Mouse (Mus musculus) lung, postnatal 14 days (tissue): Measurements from ENCODE around the gene Plcb2.
A peak's percentile ranks its signal among the peaks of the same experiment; 100 is the strongest.

Experiments used
- DNase-seq: peaks from one replicate; pipeline ENCODE4 v3.0.0; 2021

Gene Plcb2

DNA sequence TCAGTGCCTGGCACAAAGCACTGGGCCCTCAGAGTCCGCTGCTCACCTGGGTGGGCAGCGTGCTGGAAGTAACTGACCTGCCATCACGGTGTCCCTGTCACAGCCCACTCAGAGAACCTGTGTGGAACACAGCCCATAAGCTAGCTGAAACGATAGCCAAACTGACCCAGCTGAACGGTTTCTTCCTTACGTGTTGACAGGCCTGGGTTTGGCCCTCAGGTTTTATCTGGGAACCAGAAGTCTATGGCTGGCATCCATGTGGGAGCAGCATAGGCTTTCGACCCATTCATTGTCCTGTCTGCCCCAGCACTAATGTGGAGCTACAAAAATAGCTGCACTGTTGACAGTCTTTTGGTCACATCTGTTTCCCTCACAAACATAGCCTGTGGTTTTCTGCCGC is 22.2 kb upstream of the Plcb2 start:
- DNase-seq: no peak

DNA sequence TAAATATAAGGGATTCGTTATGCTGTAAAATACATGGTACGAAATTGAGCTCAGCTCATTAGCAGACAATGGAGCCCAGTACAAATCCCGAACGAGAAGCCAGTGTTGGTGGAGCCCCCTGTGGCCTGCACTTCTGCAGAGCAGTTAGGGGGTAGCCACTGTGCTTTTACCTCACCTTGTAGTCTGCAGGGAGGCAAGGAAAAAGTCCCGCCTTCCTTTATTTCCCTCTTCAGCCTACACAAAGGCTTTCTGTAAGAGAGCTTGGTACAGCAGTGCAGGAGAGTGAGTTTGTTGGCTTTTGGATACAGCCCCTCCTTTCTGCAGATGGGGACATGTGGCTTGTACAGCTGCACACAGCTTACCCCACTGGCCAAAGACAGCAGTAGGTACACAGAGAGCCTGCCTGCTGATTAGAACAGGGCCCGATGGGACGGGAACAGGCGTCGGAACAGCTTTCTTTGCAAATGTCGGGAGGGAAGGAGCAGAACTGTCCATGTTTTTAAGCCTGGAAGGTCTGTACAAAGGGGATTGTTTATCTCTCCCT is 21.2 kb upstream of the Plcb2 start:
- no peak for DNase-seq

DNA sequence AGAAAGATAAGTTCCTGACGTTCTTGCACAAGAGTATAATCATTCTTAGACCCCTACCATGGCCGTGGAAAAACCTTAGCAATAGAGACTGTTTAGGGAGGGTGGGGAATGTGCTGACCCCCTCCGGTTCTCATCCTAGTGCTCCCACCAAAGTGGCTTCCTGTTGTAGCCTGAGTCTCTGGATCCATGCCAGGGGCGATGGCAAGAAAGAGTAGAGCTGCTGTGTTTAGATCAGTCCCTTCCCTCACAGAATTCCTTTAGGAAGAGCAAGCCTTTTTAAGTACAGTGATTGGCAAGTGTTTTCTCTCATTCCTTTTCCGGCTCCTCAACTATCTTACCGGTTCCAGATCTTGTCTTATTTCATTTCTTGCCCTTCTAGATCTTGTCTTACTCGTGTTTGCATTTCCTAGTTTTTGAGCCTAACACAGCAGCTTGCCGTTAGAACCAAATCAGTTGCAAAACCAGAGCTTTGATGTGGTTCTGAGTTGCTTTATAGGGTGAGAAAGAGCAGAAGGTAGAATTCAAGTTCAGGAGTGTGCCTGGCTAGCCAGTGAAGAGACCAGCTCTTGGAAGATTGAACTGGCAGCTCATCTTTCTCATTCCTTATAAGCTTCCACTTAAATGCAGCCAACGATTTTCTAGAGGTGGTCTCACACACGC is 19.2 kb upstream of the Plcb2 start:
- DNase-seq: peak; percentile 69

DNA sequence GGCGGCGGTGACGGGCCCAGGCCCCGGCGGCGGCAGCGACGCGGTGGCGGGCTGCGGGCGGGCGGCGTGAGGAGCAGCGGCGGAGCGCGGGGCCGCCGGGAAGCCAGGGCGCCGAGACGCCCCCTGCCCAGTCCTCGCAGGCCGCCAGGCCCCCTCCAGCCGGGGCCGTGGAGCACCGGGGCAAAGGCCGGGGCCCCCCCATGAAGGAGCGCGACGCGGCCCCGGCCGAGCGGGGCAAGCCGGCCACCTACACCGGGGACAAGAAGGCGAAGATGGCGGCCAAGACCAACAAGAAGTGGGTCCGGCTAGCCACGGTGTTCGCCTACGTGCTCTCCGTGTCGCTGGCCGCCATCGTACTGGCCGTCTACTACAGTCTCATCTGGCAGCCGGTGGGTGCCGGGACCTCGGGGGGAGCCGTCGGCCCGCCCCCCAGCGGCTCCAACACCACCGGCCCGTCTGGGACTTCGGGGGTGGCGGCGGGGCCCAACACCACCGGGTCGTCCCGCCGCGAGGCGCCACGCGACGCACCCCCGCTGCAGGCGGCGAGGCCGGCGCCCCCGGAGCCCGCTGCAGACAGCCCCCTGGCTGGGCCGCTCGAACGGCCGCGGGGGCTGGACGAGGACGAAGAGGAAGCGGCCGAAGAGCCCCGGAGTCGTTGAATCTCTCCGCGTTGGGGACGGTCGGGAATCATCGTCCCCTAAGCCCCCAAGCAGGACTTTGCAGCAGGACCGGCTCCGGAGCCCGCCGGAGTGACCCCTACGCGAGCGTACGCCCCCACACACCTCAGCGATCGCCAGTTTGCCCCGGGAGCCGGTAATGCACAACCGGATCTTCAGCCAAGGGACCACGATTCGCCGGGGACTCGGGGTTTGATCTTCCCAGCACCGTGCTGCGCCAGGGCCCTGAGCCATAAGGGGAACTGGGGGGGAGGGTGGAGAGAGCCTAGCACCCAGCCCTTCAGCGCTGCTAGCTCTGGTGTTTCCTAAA is 18.0 kb upstream of the Plcb2 start:
- DNase-seq: no peak

DNA sequence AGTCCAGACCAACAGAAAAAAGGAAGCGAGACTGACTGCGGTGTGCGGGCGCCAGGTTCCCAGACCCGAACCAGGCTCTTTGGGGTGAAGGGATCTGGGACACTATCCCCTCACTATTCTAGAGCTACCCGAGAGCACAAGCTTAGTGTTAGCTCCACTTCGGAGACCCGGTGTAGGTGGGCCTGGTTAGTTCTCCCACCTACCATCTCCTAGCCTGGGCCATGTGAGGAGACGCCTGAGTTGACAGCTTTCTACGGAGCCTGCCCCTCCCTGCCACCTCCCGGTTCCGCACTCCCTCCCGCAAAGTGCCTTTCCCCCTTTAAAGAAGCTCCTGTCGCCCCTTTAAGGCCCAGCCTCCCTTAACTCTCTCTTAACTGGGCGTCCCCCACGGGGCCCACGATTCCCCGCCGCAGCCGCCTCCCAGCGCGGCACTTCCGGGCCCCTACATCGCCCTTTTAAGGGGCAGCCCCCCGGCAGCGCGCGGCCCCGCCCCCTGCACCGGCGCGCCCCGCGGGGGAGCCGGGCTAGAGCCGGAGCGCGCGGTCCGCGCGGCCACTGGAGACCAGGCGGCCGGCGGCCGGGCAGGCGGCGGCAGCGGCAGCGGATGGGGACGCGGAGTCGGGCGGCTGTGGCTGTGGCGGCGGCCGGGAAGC is 17.1 kb upstream of the Plcb2 start, which contains the start of gene Inafm2:
Inafm2 (plus strand) TSS at position 527 of the 653 bp plus-strand sequence.
- peak; percentile 89 for DNase-seq

DNA sequence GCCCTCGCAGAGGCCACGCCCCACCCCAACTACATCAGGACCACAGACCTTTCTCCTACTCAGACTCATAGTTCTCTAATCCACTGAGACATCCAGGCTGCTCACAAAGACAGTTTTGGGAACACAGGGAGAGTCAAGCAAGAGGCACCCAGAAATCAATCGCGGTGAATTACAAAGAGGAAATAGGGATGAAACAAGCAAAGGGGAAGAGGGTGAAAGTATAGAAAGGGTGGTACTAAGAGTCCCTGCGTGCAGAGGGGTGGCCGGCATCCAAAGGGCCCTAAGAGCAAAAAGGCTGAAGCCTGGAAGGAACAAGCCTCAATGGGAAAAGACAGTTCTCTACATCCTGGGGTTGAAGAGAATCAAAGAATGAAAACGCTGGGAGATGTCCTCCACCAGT is 16.4 kb upstream of the Plcb2 start:
- DNase-seq: no peak

DNA sequence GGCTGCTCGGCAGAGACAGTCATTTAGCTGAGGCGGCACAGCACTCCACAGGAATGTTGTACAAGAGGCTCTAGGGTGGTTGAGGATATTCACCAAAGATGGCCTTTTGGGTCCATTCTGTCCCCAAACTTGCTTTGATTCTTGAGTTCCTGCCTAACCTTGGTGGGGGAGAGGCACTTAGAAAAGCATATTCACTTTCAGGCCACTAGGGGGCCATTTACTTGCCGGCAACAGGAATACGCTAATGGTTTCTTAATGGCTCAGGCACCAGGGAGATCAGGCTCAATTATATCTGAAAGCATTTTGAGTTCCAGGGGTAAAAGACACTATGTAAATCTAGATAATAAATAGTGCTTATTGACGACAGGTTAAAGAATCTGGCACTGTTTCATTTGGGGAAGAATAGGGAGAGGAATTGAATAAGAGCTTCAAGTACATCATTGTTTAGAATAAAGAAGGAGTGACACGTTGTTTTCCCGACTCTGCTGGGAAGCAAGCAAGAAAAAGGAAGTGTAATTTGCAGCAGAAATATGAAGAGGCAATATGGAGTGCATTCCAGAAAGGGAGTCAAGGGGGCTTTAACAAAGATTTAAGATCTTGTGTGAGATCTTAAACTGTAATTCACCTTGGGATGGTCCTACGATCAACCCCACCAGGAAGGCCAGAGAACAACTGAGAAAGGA is 15.2 kb upstream of the Plcb2 start:
- DNase-seq: peak; percentile 56

DNA sequence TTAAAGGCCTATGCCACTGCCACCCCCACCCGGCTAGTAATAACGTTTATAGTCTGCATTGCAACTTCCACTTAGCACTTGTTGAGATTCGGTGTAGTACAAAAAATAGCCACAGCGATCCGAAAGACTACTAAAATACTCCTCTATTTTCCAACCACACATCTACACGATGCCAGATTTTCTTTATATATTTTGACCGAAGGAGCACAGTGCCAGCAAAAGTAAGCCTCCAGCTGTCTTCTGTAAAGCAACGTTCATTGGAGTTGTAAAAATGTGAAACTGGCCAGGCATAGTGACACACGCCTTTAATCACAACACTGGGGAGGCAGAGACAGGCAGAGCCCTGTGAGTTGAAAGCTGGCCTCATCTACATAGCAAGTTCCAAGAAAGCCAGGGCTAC is 12.9 kb upstream of the Plcb2 start:
- DNase-seq: no peak

DNA sequence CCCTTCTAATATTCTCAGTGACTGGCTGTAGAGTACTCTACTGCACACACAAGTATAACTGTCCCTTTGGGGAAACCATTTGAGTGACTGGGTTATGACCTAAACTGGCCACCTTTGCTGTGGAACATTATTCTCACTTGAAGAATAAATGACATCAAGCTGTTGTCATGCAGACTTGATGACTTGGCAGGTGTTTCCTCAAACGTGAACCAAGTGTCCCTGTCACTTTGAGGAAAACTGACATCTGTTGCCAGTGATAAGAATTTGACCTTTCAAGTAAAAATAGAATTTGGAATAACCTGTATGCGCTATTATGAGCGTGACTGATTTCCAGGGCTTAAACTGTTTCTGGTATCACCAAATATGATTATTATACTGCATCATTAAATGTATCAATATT is 12.1 kb upstream of the Plcb2 start:
- no peak for DNase-seq

DNA sequence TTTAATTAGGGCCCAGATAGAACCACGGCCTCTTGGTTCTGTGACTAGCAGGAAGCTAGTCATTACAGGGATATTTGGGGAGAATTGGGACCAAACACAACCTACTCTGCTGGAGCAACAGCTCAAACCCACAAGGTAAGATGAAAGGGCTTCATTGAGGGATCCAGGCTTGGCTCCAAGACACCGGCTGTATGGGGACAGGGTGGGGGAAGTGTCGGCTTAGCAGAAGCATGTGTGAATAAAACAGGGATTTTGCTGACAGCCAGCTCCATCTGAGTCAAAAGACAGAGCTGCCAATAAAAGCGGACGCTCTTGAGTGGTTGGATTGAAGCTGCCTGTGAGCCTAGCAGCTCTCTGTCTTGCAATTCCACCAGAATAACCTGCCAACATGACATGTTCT is 5.1 kb upstream of the Plcb2 start:
- DNase-seq: no peak

DNA sequence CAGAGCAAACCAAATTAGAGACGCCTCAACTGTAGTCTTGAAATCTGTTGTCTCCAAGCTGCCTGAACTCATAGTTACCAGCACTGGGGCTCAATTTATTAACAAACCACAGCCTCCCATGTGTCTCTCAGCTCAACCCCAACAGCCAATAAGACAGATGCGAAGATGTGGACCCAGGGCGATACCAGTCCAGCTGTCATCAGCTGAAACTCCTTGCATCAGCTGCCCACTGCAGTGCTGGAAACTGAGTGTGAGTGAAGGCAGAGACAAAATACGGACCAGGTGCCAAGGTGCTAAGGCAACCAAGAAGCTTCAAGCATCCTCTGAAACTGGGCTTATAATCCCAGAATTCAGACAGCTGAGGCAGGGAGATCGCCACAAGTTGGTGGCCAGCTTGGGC is 3.7 kb upstream of the Plcb2 start:
- DNase-seq: no peak

DNA sequence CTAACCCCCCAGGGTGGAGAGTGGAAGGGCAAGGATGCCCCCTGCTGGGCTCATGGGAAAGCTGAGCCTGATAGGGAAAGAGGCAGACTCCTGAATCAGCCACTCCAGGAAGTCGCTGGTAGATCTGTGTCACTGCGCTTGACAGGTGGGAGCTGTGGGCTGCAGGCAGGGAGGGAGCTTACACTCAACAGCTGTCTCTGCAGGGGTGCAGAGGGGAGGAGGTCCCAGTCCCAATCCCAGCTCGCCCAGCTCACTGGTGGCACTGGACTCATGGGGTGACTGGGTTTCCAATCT is 2.3 kb upstream of the Plcb2 start:
- DNase-seq: peak; percentile 86

DNA sequence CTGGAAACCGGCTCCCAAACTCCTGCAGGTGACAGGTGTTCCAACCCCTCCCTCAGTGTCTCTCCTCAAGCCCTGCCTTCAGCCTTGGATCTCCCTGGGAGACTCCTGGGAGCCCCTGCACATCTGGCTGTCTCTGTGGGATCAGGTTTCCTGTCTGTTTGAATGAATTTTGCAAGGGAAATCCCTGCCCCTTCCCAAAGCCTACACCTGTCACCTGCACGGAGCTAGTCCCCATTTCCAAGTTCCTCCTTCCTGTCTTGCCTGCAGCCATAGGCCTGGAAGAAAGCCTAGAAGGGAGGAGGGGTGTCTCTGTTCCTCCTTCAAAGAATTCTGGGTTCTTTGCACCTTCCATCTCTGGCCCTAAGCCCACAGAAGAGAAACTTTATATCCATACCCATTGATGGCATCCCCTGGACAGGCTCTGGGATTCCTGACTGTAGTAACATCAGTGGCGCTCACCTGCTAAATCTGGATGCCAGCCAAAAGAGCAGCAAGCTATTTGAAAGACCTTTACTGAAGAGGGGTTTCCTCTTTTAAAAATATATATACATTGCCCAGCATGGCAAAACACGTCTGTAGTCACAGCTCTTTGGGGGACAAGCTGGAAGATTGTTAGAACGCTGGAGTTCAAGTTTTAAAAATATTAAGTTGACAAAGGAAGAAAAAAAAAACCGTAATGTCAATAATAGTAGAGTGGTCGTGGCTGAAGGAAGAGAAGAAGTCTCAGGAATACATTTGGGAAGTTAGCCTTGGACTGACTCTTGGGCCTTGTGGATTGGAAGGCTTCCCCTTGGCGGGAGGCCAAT is 1.8 kb upstream of the Plcb2 start:
- no peak for DNase-seq

DNA sequence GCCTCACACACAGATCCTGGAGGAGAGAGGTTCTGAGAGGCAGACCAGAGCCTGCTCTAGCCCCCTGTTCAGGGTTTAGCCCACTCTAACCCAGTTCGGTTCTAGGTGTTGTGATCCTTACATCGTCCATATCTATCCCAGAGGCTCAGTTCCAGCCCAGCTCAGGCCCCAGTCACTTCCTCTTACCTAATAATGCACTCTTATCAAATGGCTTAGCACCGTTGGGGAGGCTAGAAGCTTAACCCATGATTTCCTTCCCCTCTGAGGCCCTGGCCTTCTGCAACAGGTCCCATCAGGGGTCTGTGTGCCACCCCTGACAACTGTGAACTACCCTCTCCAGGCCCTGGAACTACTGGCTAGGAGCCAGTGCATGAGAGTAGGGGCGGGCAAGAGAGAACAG is 956 bp upstream of the Plcb2 start:
- no peak for DNase-seq

DNA sequence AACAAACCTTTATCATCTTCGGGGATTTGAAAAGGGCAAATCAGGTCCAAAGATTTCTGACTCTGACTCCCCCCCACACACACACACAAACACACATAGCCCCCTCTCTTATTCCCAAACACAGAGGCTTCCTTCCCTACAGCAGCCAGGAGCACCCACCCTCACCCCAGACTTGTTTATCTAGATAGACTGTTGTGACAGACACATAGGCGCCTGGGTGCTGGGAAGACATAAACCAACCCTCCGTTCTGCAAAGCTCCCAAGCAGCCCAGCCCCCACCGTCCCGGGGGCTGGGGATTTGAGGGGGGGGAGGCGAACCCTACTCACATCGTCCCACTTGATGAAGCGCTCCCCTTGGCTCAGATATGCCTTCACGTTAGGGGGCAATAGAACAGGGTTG is 327 bp downstream of the Plcb2 start:
- peak; percentile 35 for DNase-seq

DNA sequence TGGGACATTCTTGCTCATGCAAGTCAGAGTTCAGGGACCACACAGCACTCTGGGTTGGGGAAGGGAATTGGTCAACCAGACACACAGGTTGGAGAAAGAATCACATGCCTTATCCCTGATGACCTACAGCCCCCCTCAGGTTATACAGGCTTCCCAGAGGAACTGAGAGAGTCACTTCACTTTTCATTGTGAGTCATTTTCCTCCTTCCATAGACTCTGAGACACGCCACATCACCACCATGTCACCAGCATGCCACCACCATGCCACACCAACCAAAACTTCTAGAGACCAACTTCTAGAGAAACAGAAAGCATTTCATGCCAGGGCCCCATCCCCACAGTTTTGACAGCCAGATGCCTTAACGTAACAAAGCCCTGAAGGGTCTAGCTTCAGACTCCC is 1.4 kb downstream of the Plcb2 start:
- DNase-seq: no peak

DNA sequence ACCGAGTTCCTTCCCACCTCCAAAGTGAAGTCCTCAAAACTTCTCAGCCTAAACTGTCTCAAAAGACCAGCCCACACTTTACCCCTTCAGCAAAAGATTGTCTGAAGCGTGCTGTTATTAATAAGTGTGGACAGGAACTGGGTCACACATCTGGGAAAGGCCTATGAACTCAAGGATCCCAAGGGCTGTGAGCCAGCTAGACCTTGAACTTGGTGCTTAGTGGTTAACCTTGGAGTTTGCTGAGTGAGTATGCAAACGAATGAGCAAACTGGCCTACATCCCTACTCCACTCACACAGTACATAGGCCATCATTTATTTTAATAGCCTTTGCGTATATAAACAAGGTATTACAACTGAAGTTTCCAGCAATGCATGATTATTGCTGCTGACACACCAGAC is 2.7 kb downstream of the Plcb2 start:
- DNase-seq: no peak

DNA sequence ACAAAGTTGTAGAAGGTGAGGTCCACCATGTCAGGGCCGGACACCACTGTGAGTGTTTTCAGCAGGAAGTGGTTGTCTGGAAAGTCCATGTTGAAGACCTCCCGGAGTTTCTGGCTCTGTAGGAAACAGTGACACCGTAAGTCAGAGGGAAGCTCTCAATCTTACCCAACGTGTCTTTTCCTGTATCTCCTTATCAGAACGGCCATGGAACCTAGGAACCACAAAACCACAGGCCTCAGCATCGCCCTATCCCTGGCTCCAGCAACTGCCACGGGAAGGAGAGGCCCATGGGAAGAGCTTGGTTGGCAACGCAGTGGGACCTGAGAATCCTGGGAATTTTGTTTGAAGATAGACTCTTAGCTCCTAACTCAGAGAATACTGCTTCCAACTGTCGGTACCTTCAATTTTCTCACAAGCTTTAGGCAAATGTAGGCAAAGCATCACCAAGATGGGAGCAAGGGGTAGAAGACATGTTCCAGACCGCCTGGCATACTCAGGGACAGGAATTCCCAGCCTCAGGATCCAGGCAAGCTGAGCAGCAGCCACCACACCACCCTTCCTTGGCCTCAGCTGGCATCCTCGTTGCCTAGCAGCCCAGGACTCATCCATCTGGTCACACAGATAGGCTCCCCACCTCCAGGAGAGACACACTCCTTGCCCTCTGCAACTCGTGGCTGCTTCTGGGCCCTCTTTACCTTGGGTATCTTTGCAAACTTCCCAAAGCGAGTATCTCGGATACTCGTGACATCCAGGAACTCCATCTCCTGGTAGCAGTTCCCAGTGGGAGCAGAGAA is 4.3 kb downstream of the Plcb2 start:
- DNase-seq: no peak

DNA sequence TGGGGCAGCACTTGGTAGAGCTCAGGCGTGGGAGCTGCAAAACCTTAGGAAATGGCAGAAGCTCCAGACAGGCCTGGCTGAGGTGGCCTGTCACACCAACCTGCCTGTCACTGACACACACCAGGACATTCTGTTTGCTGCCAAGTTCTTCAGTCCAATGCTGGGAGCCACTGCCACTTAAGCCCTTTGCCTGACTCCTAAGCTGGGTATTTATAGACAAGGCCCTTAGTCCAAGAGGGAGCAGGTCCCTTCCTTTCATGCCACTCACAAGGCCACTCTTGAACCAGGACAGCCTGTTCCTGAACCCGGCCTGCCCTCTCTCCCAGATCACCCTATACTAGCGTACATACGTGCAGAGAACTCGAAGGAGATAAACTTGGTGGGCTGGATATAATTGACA is 11.6 kb downstream of the Plcb2 start:
- no peak for DNase-seq

DNA sequence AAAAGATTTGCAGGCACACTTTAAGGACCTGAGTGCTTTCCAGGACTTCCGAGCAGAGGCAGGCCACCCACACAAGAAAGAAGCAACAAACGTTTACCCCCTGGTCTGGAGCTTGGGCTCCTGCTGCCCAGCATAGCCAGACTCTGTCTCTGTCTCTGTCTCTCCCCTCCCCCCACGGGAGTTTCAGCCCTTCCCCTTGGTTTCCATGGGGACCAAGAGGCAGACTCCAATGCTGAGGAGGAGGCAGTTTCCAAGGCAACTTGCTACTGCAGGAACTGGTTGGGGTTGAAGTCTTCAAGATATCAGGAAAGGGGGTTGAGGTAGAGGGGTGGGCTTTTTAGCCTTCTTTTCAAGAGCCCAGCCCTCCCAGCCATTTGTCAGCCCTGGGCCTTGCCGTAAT is 14.0 kb downstream of the Plcb2 start:
- no peak for DNase-seq

DNA sequence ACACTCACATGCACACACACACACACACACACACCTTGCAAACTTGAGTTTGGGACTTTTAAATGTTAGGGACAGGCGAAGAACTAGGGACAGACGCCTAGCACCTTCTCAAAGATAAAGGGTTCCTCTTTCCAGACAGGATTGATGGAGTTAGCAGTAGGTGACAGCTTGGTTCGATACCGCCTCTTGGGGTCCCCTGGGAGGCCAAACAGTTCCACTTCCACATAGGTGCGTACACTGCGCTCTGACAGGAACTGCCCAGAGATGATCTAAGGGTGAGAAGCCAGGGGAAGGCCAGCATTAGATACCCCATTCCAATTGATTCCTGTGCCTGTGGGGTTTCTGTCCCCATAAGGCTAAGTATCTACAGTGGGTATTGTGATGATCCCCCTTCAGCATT is 14.6 kb downstream of the Plcb2 start:
- DNase-seq: no peak
